Mouse (Mus musculus): ENCODE measurements around the gene Fat4. TPM values are rescaled to one million over a fixed set of nuclear protein-coding genes. Genes with fewer than 3 reads are reported as not detected.

Fat4 gene
- polyA plus RNA-seq (2015; fragmentation: Nextera tagmentation; extraction: Ambion mirVana): 2.0 and 2.1 TPM in 2 replicates

DNA sequence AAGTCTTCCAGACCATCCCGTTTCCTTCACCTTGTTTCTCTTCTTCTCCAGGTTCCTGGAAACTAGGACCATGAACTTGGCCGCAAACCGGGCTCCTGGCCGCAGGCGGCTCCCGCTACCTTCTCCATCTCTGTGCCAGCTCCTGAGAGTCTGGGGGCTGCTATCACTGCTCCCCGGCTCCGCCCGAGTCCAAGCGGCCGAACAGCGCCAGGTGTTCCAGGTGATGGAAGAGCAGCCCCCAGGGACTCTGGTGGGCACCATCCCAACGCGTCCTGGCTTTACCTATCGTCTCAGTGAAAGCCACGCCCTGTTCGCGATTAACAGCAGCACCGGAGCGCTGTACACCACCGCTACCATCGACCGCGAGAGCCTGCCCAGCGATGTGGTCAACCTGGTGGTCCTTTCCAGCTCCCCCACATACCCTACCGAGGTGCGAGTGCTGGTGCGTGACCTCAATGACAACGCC is at the start of gene Fat4:
TSS of gene Fat4 (plus strand) at position 51 of the 466 bp plus-strand sequence.
- H3K9me3 ChIP-seq (replicated peaks; ENCODE audit: control insufficient read depth, low read length): no peaks in the 10 kb centered on the region
- H3K27me3 ChIP-seq (ENCODE audit: control insufficient read depth, insufficient read depth, low read length): no peaks in the 10 kb centered on the region; the same call in 1 of the 2 replicates
- peaks cover 18% of the 10 kb centered on the region for H3K36me3 ChIP-seq (ENCODE audit: control insufficient read depth, insufficient read depth)
- peak within 1 kb of the TSS; percentile 83 for H3K9ac ChIP-seq (ENCODE audit: low read length)
- peak within 1 kb of the TSS; percentile 95 for H3K27ac ChIP-seq (ENCODE audit: low read length)
- peak within 1 kb of the TSS; percentile 88 for H3K4me3 ChIP-seq (ENCODE audit: low read length)
- no peak for ATAC-seq (replicated peaks; ENCODE audit: extremely low read depth, insufficient read depth, low FRiP score)
- peak within 1 kb of the TSS; percentile 90 for H3K4me2 ChIP-seq (ENCODE audit: low read depth, low read length)
- WGBS: under 1% methylated on average over 29 of the region's 29 CpGs
- H3K4me1 ChIP-seq (ENCODE audit: control insufficient read depth, insufficient read depth, low read length): peaks cover 17% of the 10 kb centered on the region

- H3K36me3 ChIP-seq (ENCODE audit: control insufficient read depth, insufficient read depth): no peaks in the 10 kb centered on the region
- WGBS: 57% methylated on average over 2 of the region's 2 CpGs
- no peaks in the 10 kb centered on the region for H3K27me3 ChIP-seq (ENCODE audit: control insufficient read depth, insufficient read depth, low read length)
- no peak overlapping the region for H3K4me2 ChIP-seq (ENCODE audit: low read depth, low read length)
- H3K27ac ChIP-seq (ENCODE audit: low read length): no peak overlapping the region
- no peak overlapping the region for H3K4me3 ChIP-seq (ENCODE audit: low read length)
- no peak for ATAC-seq (replicated peaks; ENCODE audit: extremely low read depth, insufficient read depth, low FRiP score)
- H3K4me1 ChIP-seq (ENCODE audit: control insufficient read depth, insufficient read depth, low read length): no peaks in the 10 kb centered on the region
- no peak overlapping the region for H3K9ac ChIP-seq (ENCODE audit: low read length)
- no peaks in the 10 kb centered on the region for H3K9me3 ChIP-seq (replicated peaks; ENCODE audit: control insufficient read depth, low read length)
These were observed 47.3 kb upstream of the Fat4 start for GRCm38 (mm10) chr3:38839438-38839837.

DNA sequence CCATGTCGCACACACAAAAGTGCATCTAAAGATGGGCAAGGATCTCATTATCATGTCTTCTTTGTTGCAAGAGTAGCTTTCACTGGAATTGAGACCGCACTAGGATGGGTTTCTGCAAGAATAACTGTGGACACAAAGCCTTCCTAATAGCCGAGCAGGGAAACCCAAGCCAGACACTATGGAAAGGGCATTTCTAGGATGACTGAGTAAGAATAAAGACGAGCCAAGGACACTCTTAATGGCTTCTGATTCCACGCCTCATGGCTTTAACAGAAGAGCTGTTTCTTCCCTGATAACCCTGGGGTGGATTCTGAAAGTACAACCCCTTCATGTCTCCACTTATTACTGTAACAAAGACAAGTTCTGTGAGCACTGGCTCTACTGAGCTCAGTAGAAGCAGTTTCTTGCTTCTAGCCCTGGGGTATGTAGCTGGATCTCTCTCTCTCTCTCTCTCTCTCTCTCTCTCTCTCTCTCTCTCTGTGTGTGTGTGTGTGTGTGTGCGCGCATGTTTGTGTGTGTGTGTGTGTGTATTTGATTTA is 43.7 kb upstream of the Fat4 start:
- no peaks in the 10 kb centered on the region for H3K4me1 ChIP-seq (ENCODE audit: control insufficient read depth, insufficient read depth, low read length)
- H3K36me3 ChIP-seq (ENCODE audit: control insufficient read depth, insufficient read depth): no peaks in the 10 kb centered on the region
- 85% methylated on average over 7 of the region's 7 CpGs for WGBS
- no peak overlapping the region for H3K4me2 ChIP-seq (ENCODE audit: low read depth, low read length)
- H3K4me3 ChIP-seq (ENCODE audit: low read length): no peak overlapping the region
- no peak overlapping the region for H3K27ac ChIP-seq (ENCODE audit: low read length)
- ATAC-seq (replicated peaks; ENCODE audit: extremely low read depth, insufficient read depth, low FRiP score): no peak
- H3K9me3 ChIP-seq (replicated peaks; ENCODE audit: control insufficient read depth, low read length): no peaks in the 10 kb centered on the region
- H3K9ac ChIP-seq (ENCODE audit: low read length): no peak overlapping the region
- no peaks in the 10 kb centered on the region for H3K27me3 ChIP-seq (ENCODE audit: control insufficient read depth, insufficient read depth, low read length)

DNA sequence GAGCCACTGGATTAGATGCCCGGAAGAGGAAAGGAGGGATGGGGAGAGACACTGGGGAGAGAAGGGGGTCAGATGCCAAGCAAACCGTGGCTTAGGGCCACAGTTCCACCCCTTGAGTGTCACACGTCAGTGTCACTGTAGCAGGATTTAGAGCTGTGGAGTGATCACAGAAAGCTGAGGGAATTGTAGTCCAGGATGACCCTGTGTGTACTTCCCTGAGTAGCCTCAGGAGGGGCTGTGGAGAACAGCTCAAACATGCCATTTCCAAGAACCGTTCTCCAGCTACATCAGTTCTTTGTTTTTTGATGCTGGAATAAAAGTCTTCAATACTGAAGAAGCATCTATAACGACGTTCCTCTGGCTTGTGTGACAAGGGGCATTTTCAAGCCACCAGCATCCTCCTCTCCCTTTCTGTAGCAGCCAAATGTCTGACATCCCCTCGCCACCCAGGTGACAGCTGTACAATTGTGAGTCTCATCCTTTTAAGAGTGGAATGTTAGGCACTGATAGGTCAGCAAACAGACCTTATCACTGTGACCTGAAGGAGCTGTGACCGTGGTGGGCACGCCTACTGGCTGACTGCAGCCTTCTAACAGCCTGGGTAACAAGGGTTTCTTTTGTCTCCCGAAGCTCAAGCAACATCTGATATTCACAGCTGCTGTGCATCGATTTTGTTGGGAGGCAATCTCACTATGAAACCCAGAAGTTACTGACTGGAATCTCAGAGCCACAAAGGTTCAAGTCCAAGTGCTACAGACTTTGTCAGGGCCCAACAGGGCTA is 39.9 kb upstream of the Fat4 start:
- no peak for ATAC-seq (replicated peaks; ENCODE audit: extremely low read depth, insufficient read depth, low FRiP score)
- H3K27ac ChIP-seq (ENCODE audit: low read length): no peak overlapping the region
- no peak overlapping the region for H3K4me3 ChIP-seq (ENCODE audit: low read length)
- no peaks in the 10 kb centered on the region for H3K27me3 ChIP-seq (ENCODE audit: control insufficient read depth, insufficient read depth, low read length)
- no peaks in the 10 kb centered on the region for H3K4me1 ChIP-seq (ENCODE audit: control insufficient read depth, insufficient read depth, low read length)
- H3K4me2 ChIP-seq (ENCODE audit: low read depth, low read length): no peak overlapping the region
- H3K36me3 ChIP-seq (ENCODE audit: control insufficient read depth, insufficient read depth): no peaks in the 10 kb centered on the region
- no peak overlapping the region for H3K9ac ChIP-seq (ENCODE audit: low read length)
- 44% methylated on average over 11 of the region's 11 CpGs for WGBS
- no peaks in the 10 kb centered on the region for H3K9me3 ChIP-seq (replicated peaks; ENCODE audit: control insufficient read depth, low read length)

DNA sequence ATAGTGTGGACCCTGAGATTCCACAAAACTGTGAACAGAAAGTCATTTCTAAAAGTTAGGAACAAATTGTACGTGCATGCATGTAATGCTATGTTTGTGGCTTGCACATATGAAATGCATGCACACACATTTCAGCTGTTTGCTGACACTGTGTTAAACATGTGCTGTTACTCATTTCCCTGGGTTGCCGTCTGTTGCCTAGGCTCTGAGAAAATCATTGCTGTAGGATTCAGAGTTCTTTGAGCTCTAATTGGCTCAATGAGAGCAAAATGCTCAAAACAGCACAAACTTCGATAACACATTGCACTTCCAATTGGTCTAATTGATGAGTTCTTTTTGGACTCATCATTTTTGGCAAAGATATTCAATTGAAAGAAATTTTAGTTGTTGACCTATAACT is 37.7 kb upstream of the Fat4 start:
- no peaks in the 10 kb centered on the region for H3K27me3 ChIP-seq (ENCODE audit: control insufficient read depth, insufficient read depth, low read length)
- H3K4me1 ChIP-seq (ENCODE audit: control insufficient read depth, insufficient read depth, low read length): no peaks in the 10 kb centered on the region
- H3K4me3 ChIP-seq (ENCODE audit: low read length): no peak overlapping the region
- no peaks in the 10 kb centered on the region for H3K9me3 ChIP-seq (replicated peaks; ENCODE audit: control insufficient read depth, low read length)
- 86% methylated on average over 3 of the region's 3 CpGs for WGBS
- H3K4me2 ChIP-seq (ENCODE audit: low read depth, low read length): no peak overlapping the region
- H3K9ac ChIP-seq (ENCODE audit: low read length): no peak overlapping the region
- no peaks in the 10 kb centered on the region for H3K36me3 ChIP-seq (ENCODE audit: control insufficient read depth, insufficient read depth)
- ATAC-seq (replicated peaks; ENCODE audit: extremely low read depth, insufficient read depth, low FRiP score): no peak
- H3K27ac ChIP-seq (ENCODE audit: low read length): no peak overlapping the region

- no peak for ATAC-seq (replicated peaks; ENCODE audit: extremely low read depth, insufficient read depth, low FRiP score)
- Histone ChIP-seq H3K9ac (ENCODE audit: low read length) (no peak overlapping the region), H3K27ac (ENCODE audit: low read length) (no peak overlapping the region), H3K4me2 (ENCODE audit: low read depth, low read length) (no peak overlapping the region), H3K36me3 (ENCODE audit: control insufficient read depth, insufficient read depth) (no peaks in the 10 kb centered on the region), H3K4me1 (ENCODE audit: control insufficient read depth, insufficient read depth, low read length) (no peaks in the 10 kb centered on the region), H3K9me3 (replicated peaks; ENCODE audit: control insufficient read depth, low read length) (no peaks in the 10 kb centered on the region), H3K4me3 (ENCODE audit: low read length) (no peak overlapping the region), H3K27me3 (ENCODE audit: control insufficient read depth, insufficient read depth, low read length) (no peaks in the 10 kb centered on the region)
- 21% methylated on average over 6 of the region's 6 CpGs for WGBS
These were observed 37.2 kb upstream of the Fat4 start for GRCm38 (mm10) chr3:38849536-38849935.

DNA sequence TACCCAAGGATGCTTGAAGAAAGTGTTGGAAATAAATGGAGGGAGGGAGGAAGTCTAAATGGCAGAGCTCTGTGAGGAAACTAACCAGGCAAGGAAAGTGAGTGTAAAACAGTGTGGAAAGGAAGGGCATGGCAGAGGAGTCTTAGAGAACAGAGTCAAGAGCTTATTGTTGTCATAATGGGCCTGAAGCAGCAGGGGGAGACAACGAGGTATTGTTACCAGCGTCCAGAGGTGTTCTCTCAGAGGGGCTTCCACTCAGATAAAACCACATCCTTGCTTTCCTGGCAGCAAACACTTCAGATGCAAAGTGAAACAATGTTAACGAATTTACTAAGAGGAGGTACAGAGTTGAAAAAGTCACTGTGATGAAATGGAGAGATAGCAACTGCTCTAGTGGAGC is 33.1 kb upstream of the Fat4 start:
- Histone ChIP-seq H3K27me3 (ENCODE audit: control insufficient read depth, insufficient read depth, low read length) (no peaks in the 10 kb centered on the region), H3K9me3 (replicated peaks; ENCODE audit: control insufficient read depth, low read length) (no peaks in the 10 kb centered on the region), H3K4me1 (ENCODE audit: control insufficient read depth, insufficient read depth, low read length) (no peaks in the 10 kb centered on the region), H3K4me3 (ENCODE audit: low read length) (no peak overlapping the region), H3K4me2 (ENCODE audit: low read depth, low read length) (no peak overlapping the region), H3K36me3 (ENCODE audit: control insufficient read depth, insufficient read depth) (no peaks in the 10 kb centered on the region), H3K9ac (ENCODE audit: low read length) (no peak overlapping the region), H3K27ac (ENCODE audit: low read length) (no peak overlapping the region)
- ATAC-seq (replicated peaks; ENCODE audit: extremely low read depth, insufficient read depth, low FRiP score): no peak
- WGBS: 21% methylated on average over 3 of the region's 3 CpGs

GRCm38 (mm10) chr3:38860683-38861082 is 26.1 kb upstream of the Fat4 start:
- Histone ChIP-seq H3K4me3 (ENCODE audit: low read length) (no peak overlapping the region), H3K9ac (ENCODE audit: low read length) (no peak overlapping the region), H3K9me3 (replicated peaks; ENCODE audit: control insufficient read depth, low read length) (no peaks in the 10 kb centered on the region), H3K4me2 (ENCODE audit: low read depth, low read length) (no peak overlapping the region), H3K36me3 (ENCODE audit: control insufficient read depth, insufficient read depth) (no peaks in the 10 kb centered on the region), H3K27me3 (ENCODE audit: control insufficient read depth, insufficient read depth, low read length) (no peaks in the 10 kb centered on the region), H3K4me1 (ENCODE audit: control insufficient read depth, insufficient read depth, low read length) (peaks cover 8% of the 10 kb centered on the region; the same call in 1 of the 2 replicates), H3K27ac (ENCODE audit: low read length) (no peak overlapping the region)
- ATAC-seq (replicated peaks; ENCODE audit: extremely low read depth, insufficient read depth, low FRiP score): no peak
- WGBS: 34% methylated on average over 5 of the region's 5 CpGs

- Histone ChIP-seq H3K9ac (ENCODE audit: low read length) (no peak overlapping the region), H3K27ac (ENCODE audit: low read length) (no peak overlapping the region), H3K36me3 (ENCODE audit: control insufficient read depth, insufficient read depth) (no peaks in the 10 kb centered on the region; the same call in 1 of the 2 replicates), H3K4me3 (ENCODE audit: low read length) (no peak overlapping the region), H3K4me2 (ENCODE audit: low read depth, low read length) (no peak overlapping the region), H3K27me3 (ENCODE audit: control insufficient read depth, insufficient read depth, low read length) (no peaks in the 10 kb centered on the region), H3K4me1 (ENCODE audit: control insufficient read depth, insufficient read depth, low read length) (no peaks in the 10 kb centered on the region), H3K9me3 (replicated peaks; ENCODE audit: control insufficient read depth, low read length) (peaks cover 2% of the 10 kb centered on the region; the same call in 1 of the 2 replicates)
- 68% methylated on average over 2 of the region's 2 CpGs for WGBS
- no peak for ATAC-seq (replicated peaks; ENCODE audit: extremely low read depth, insufficient read depth, low FRiP score)
These were observed 15.4 kb upstream of the Fat4 start for GRCm38 (mm10) chr3:38871291-38871690.
